Mouse (Mus musculus) layer of hippocampus, postnatal 25 days (tissue): Measurements from ENCODE around the gene Slc46a1. TPM values are rescaled to one million over a fixed set of nuclear protein-coding genes. Genes with fewer than 3 reads are reported as not detected.

Source experiments
- DNase-seq, 2 experiments: peaks; one replicate each; pipeline ENCODE4 v3.0.0; 2022; ENCODE audit warnings: mixed read lengths in 2 of 2, low spot score in 1 of 2; ENCODE audit errors: extremely low spot score in 1 of 2
- total RNA-seq, 2 experiments: library from RNA; stranded (reverse); gene quantifications; 2 replicates each; pipeline ENCODE4 v1.2.3; 2021

Slc46a1 gene
- total RNA-seq, 2 experiments from 2014 or later = 10.6 to 11.2 TPM

DNA sequence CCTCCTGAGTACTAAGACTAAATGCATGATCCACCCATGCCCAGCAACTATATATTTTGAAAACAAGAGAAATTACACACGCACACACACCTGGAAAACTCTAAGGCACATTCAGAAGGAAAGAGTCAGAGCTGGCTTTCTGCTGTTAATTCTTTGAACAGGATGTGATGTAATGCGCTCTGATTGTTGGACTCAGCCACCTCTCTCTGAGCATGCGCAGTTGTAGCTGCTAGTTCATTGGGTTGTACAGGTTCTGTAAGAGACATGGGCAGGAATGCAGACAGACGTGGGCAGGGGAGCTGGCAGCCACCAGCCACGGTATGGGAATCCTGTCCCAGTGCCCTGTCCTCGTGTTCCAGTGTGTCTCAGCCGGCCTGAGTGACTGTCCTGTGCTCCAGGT is 11.2 kb upstream of the Slc46a1 start:
- no peak for DNase-seq

DNA sequence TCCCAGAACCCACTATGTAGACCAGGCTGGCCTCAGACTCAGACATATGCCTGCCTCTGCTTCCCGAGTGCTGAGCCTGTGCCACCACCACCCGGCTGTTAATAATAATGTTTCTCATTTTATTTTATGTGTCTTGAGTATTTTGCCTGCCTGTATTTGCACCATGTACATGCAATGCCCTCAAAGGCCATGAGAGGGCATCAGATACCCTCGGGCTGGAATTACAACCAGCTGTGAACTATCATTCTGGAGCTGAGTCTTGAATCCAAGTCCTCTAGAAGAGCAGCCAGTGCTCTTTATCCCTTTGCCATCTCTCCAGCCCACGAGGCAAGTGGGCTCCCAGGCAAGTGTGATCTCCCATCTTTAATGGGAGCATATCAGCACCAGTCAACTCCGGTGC is 10.2 kb upstream of the Slc46a1 start:
- peak in 1 of 2 experiments; percentile 43 for DNase-seq

DNA sequence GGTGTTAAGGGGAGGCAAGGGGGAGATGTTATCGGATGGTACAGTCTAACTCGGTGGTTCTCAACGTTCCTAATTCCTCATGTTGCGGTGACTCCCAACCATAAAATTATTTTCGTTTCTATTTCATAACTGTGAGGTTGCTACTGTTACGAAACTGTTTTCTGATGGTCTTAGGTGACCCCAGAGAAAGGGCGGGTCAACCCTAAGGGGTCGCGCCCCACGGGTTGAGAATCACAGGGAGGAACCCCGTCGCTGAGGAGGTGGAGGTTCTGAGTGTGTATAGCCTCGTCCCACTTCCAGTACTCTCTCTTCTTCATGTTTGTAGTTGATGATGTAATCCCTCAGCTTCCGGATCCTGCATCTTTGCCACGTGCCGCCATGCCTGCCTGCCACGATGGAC is 6.8 kb upstream of the Slc46a1 start:
- no peak for DNase-seq

DNA sequence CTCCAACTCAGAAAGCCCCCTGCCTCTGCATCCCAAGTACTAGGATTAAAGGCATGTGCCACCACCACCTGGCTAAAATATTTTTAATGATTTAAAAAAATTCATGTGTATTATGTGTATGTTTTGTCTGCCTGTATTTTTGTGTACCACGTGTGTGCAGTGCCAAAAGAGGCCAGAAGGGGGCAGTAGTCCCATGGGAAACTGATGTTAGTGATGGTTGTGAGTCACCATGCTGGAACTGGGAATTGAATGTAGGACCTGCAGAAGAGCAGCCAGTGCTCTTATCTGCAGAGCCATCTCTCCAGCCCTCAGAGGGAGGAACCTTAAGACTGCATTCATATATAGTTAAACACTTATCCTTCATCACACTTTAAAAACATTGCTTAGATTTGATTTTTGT is 3.6 kb upstream of the Slc46a1 start:
- no peak for DNase-seq

DNA sequence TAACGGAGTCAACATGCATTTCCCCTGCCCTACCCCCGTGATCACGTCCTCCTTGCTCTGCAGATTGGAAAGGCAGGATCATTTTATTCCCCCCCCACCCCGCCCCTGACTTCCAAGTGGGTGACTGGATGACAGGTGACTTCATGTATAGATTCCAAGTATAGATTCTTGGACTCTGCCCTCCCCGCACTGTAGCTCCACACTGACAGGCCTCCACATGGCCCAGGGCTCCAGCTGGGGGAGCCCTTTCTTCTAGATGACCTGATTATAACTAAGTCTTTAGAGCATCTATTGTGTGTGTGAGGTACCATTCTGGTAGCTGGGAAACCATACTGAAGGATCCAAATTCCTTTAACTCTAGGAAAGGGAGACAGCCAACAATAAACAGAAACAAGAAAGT is 2.8 kb upstream of the Slc46a1 start:
- DNase-seq = no peak

DNA sequence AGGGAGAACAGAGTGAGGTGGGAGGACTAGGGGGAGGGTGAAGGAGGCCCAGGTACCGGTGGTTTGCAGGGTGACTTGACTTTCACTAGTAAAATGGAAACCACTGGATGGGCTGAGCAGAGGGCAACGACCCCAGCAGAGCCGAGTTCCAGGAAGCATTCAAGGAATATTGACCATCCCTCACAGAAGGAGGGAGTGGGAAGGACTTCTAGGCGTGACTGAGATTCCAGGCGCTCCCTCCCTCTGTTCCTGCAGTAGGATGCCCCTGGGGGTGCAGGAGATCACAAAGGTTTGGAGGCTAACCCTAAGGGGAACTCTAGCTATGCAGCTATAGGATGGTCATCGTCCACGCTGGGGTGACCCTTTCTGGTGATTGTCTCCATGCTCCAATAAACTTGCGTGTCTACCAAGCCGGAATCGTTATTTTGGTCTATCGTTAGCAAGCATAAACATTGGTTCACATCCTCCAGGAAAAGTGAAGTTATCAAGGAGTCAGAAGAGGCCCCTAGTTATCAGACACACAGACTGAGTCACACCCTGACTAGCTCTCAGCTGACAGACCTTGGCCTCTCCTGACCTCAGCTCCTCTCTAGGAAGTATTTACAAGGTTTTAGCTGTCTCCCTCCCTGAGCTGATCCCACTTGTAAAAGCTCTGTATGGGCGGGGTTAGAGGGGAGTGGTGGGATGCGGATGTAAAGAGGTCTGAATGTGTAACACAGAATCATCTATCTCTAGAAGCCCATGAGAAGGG is 2.0 kb upstream of the Slc46a1 start:
- no peak for DNase-seq

DNA sequence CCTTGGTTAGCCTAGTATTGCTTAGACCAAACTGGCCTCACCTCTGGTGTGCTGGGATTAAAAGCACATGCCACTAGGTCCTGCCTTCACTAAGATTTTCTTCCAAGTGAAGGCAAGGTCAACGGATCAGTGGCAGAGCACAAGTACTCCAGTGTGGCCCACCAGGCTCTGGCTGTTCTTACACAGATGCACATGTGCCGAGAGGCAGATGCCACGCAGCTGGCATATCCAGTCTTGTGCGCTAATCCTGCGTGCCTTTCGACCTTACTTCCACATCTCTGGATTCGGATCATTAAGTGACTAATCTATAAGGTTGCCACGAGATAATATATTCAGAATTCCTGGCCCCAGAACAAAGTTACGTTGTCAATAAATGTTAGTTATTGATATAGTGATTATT is 381 bp upstream of the Slc46a1 start:
- DNase-seq = no peak

DNA sequence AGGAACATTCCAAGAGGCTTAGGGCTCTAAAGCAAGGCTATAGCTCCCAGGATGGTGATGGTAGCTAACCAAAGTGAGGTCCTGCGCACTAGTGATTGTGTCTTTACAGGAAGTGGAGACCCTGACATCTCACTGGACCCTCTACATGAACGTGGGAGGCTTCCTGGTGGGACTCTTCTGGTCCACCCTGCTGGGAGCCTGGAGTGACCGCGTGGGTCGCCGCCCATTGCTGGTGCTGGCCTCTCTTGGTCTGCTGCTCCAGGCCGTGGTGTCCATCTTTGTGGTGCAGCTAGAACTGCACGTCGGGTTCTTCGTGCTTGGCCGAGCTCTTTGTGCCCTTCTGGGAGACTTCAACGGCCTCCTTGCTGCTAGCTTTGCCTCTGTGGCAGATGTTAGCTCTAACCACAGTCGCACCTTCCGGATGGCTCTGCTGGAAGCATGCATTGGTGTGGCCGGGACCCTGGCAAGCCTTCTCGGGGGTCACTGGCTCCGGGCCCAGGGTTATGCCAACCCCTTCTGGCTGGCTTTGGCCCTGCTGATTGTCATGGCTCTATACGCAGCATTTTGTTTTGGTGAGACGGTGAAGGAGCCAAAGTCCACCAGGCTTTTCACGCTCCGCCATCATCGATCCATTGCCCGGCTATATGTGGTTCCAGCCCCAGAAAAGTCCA is 880 bp downstream of the Slc46a1 start:
- DNase-seq = no peak

DNA sequence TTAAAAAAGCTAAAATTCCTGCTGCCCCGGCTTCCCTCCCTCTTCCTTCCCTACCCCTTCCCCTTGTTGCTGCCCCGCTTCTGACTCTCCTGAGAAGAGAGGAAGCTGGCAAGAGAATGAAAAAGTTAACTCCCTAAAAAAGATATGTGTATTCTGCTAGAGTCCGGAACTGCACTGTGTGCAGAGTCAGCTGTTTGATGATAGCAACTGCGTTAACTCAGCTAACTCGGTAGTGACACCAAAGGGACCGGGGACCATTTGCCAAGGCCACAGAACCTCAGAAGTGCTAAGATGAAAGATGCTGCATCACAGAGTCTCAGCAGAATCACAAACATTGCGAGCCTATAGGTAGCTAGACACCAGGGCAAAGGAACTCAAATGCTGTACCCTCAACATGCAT is 2.0 kb downstream of the Slc46a1 start:
- DNase-seq = no peak

DNA sequence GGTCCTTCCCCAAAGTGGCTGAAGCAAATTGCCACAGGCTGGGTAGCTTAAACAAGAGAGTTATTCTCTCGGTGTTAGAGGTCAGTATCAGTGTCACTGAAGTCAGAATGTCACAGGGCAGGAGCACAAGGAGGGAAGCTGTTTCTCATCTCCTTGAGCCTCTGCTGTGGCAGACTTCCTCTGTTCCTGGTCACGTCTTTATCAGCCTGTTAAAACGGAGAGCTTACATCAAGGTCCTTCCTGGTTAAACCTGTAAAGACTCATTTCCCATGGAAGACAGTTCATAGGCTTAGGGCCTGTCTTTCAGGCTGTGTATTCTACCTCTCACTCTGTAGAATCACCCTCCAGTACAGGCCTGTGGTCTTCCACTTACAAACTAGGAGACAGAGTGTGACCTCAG is 2.4 kb downstream of the Slc46a1 start:
- no peak for DNase-seq

DNA sequence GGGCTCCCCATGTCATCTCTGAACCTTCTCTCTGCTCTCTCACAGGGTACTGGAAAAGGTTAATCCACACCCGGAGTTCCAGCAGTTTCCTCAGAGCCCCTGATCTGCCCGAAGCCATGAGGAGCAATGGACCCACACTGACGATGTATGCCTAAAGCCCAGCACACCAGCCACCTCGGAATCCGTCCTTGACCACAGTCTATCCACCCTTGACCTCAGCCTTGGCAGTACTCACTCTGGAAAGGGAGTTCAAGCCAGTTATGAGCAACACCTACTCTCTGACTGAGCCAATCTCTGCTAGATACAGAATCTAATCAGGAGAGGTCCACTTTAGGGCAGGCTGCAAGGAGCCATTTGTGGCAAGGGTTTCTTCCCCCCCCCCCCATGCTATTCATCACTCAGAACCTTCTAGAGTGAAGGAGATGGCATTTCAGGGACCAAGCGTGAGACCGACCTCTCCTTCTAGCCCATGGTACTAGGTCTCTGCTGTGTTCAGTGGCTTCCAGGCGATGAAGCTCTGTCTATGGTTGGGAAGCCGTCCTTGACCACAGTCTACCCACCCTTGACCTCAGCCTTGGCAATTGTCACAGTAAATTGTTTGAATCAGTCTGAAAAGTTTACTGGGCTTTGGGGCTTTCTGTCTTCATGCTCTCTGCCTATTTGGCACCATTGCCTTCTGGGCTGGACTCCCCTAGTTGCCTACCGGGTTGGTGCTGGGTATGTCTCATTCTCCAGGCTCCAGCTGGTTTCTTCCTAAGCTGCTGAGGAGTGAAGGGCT is 6.0 kb downstream of the Slc46a1 start:
- DNase-seq = no peak

DNA sequence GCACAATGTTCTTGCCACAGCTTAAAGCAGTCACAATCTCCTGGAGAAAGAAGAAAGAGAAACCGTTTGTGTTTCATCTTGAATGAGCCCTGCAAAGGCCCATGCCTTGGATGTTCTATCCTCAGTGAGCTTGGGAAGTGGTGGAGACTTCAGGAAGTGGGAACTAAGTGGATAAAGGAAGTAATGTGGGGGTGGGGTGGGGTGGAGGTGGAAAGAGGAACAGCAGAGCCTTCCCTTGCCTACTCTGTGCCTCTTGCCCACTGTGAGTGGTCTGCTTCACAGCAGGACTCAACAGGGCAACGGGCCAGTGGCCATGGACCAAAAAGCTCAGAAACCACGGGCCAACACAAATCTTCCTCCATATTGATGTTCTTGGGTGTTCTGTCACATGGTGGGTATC is 9.8 kb downstream of the Slc46a1 start:
- no peak for DNase-seq

DNA sequence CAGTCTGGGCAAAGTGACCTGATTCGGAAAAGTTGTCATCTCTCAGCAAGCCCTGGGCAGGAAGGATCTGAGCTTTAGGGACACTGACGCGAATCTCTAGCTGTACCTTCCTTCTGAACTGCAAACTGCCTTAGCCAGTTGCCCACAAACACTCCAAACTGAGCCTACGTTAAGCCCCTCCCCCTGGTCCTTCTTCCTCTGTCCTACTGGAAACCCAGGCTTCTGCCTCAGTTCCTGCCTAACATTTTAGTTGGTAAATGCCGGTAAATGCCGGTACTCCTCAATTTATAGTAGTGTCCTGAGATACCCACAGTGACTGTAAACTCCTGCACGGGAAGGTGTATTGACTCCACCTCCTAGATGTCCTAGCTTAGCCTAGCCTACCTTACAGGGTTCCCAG is 18.1 kb downstream of the Slc46a1 start:
- DNase-seq = no peak

DNA sequence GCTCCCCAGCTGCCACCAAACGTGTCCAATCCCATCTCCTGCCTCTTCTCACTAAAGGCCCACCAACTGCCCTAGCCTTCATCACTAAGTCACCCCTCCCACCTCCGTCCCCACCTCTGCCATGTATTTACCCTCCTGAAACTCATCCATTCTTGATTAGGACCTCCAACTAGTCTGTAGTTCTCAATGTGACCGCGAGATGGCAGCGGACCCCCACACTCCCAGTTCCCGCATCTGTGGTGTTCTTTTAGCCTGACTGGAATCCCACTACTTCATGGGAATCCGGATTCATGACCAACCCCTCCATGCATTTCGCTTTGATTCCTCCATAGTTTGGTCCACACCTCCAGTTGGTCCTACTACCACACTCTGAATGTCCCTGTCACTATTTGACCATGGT is 22.7 kb downstream of the Slc46a1 start:
- DNase-seq = peak; percentile 58 to 89

DNA sequence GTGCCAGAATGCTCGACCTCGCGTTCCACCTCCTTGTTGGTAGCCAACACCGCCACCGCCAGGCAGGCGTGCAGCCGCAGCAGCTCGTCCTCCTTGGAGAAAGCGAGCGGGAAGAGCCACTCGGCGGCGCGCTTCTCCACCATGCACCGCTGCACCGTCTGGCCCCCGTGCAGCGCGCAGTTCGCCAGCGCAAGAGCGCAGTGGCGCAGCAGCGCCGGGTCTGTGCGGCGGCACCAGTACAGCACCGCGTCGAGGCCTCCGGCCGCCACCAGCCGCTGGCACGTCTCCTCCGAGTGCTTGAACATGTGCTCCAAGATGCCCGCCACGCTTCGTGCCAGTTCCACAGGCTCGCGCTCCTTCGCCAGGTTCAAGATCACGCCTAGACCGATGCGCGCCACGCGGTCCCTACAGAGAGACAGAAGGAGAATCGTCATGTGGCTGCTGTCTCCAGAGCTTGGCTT is 25.3 kb downstream of the Slc46a1 start:
- DNase-seq = peak; percentile 42

DNA sequence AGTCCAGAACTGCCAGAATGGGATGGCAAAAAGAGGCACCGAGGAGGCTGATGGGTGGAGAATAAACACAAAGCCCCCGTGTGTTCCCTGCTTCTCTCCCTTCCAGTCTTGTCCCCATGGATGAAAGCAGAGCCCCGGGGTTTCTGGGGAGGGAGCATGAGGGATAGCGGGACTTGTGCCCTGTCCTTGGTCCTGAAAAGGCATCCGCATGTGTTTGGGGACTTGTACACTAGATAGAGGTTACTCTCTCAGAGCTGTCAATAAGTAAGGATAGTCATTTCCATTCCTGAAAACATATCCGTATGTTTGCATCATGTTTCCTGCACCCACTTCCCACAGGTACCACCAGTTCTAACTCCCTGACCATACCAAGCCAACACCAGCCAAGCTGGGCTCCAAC is 30.4 kb downstream of the Slc46a1 start:
- DNase-seq = no peak

DNA sequence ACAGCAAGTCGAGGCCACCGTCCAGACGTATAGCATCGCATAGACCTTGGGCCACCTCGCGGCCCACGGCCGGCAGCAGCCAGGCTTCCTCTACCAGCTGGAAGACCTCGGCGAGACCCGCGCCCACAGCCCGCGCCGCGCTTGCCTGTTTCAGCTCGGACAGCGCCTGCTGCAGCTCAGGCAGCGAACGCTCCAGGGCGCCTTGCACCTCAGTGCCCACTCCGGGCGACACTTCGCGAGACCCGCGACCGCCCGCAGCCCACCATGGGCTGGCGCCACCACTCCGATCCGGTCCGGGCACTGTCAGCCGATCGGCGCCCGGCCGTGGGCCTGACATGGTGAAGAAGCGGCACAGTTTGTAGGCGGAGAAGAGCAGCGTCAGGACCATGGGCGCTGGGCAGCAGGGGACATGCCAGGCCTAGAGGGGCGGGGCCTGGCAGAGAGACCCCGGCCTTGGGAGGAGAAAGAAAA is 31.6 kb downstream of the Slc46a1 start:
- peak in 1 of 2 experiments; percentile 58 for DNase-seq

DNA sequence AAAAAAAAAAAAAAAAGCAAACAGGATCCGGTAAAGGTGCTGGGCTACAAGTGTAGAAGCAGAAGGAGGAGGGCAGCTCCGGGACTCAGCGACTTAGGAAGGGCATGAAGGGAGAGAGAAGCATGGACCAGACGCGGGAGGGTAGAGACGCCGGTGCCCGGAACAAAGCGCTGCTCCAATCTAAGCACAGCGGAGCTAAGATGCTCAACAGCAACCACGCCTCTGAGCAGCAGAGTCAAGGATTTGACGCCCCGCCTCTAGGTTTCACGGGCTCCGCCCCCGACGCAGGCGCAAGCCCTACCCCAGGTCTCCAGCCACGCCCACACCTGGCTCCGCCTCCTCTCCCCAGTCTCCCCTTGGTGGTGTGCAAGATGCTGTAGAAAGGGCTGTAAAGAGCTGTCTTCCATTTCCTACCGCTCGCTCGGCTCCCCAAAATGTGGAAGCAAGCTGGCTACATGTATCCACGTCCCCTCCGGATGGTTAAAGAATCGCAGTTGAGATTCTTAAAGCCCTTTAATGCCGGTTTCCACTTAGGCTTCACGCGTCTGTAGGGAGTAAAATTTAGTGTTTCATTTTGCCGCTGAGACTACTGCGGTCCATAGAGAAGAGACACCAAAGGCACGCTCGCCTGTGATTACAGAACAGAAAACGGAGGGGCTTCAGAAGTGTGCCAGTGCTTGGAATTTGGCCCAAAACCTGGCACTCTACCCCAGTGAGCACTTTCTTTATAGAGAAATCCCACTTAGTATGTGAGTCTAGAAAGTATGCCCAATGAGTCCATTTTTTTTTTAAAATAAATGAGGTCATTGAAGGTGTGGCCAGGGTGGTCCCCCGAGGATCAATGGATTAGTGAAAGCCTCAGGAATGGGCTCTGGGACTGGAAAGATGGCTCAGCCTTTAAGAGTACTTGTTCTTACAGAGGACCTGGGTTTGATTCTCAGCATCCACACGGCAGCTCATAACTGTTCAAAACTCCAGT is 32.3 kb downstream of the Slc46a1 start, which contains the start of gene Sarm1:
Gene Sarm1 (minus strand): TSS at position 211 of the 979 bp plus-strand sequence.
- DNase-seq = peak; percentile 88 to 89

DNA sequence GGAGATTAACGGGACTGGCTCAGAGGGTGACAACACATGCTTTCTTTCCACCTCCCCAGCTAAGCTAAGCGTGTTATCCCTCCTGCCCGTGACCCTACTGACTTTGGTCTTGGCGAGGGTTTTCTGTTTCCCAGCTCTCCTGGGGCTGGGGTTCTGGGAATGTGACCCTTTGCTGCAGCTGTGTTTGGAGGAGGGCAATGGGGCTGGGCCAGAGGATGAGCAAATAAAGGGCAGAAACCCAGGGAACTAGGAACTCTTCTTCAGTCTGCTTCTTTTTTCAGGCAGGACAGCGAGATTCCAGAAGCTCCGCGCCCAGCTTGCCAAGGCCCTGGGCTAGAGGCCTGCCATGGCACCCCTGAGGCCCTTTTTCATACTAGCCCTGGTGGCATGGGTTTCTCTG is 33.5 kb downstream of the Slc46a1 start, which contains the start of gene Vtn:
Gene Vtn (plus strand): TSS at position 88 of the 400 bp plus-strand sequence.
- no peak for DNase-seq

DNA sequence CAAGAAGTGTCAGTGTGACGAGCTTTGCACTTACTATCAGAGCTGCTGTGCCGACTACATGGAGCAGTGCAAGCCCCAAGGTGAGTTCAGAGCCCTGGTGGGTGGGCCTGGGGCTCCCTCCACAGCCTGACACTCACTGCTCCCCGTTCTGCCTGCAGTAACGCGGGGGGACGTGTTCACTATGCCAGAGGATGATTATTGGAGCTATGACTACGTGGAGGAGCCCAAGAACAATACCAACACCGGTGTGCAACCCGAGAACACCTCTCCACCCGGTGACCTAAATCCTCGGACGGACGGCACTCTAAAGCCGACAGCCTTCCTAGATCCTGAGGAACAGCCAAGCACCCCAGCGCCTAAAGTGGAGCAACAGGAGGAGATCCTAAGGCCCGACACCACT is 34.0 kb downstream of the Slc46a1 start:
- no peak for DNase-seq
